Mouse (Mus musculus): ENCODE results near the gene Pdk1.
"Not testable (repeated sequence)": the region's sequence is repeated elsewhere in the genome, so short reads cannot be mapped to it uniquely, and the experiment has no call there.

The Pdk1 gene

GRCm38 (mm10) chr2:71898335-71898856 lies 25.4 kb downstream of the Pdk1 start:
- Histone ChIP-seq H3K4me1 (replicated peaks; ENCODE audit: low read depth, low read length) (peaks cover 49% of the 10 kb centered on the region), H3K9me3 (ENCODE audit: low read length) (no peaks in the 10 kb centered on the region), H3K4me3 (replicated peaks; ENCODE audit: low read length) (no peak overlapping the region), H3K27me3 (ENCODE audit: insufficient read depth, low read length) (no peaks in the 10 kb centered on the region), H3K36me3 (ENCODE audit: insufficient read depth, low read length) (peaks cover 86% of the 10 kb centered on the region)
- TF ChIP-seq CTCF (conservative IDR thresholded peaks at IDR 0.05; ENCODE audit: low read length) (peak; percentile 96), POU5F1 (IDR thresholded peaks at IDR 0.05; ENCODE audit: borderline replicate concordance, low read length) (no peak), NANOG (IDR thresholded peaks at IDR 0.05; ENCODE audit: borderline replicate concordance, low read length) (peak; percentile 30; the same call in 1 of the 2 replicates)

GRCm38 (mm10) chr2:71899886-71900285 lies 26.9 kb downstream of the Pdk1 start:
- no peak overlapping the region for H3K4me3 ChIP-seq (replicated peaks; ENCODE audit: low read length)
- H3K4me1 ChIP-seq (replicated peaks; ENCODE audit: low read depth, low read length): peaks cover 55% of the 10 kb centered on the region
- H3K36me3 ChIP-seq (ENCODE audit: insufficient read depth, low read length): peaks cover 76% of the 10 kb centered on the region
- TF ChIP-seq NANOG (IDR thresholded peaks at IDR 0.05; ENCODE audit: borderline replicate concordance, low read length) (no peak), CTCF (conservative IDR thresholded peaks at IDR 0.05; ENCODE audit: low read length) (no peak), POU5F1 (IDR thresholded peaks at IDR 0.05; ENCODE audit: borderline replicate concordance, low read length) (no peak)
- no peaks in the 10 kb centered on the region for H3K27me3 ChIP-seq (ENCODE audit: insufficient read depth, low read length)
- H3K9me3 ChIP-seq (ENCODE audit: low read length): no peaks in the 10 kb centered on the region

GRCm38 (mm10) chr2:71905154-71905553 lies 32.1 kb downstream of the Pdk1 start:
- Histone ChIP-seq H3K27me3 (ENCODE audit: insufficient read depth, low read length) (no peaks in the 10 kb centered on the region), H3K4me1 (replicated peaks; ENCODE audit: low read depth, low read length) (peaks cover 54% of the 10 kb centered on the region), H3K36me3 (ENCODE audit: insufficient read depth, low read length) (peaks cover 28% of the 10 kb centered on the region), H3K9me3 (ENCODE audit: low read length) (peaks cover 9% of the 10 kb centered on the region), H3K4me3 (replicated peaks; ENCODE audit: low read length) (no peak overlapping the region)
- no peak for TF ChIP-seq POU5F1 (IDR thresholded peaks at IDR 0.05; ENCODE audit: borderline replicate concordance, low read length)
- no peak for TF ChIP-seq NANOG (IDR thresholded peaks at IDR 0.05; ENCODE audit: borderline replicate concordance, low read length)
- TF ChIP-seq CTCF (conservative IDR thresholded peaks at IDR 0.05; ENCODE audit: low read length): no peak

GRCm38 (mm10) chr2:71906356-71906755 lies 33.3 kb downstream of the Pdk1 start:
- H3K4me3 ChIP-seq (replicated peaks; ENCODE audit: low read length); H3K27me3 ChIP-seq (ENCODE audit: insufficient read depth, low read length); H3K9me3 ChIP-seq (ENCODE audit: low read length): not testable (repeated sequence)
- Histone ChIP-seq H3K4me1 (replicated peaks; ENCODE audit: low read depth, low read length) (peaks cover 47% of the 10 kb centered on the region), H3K36me3 (ENCODE audit: insufficient read depth, low read length) (peaks cover 16% of the 10 kb centered on the region)

GRCm38 (mm10) chr2:71913911-71914310 lies 40.9 kb downstream of the Pdk1 start:
- TF ChIP-seq CTCF (conservative IDR thresholded peaks at IDR 0.05; ENCODE audit: low read length) (no peak), NANOG (IDR thresholded peaks at IDR 0.05; ENCODE audit: borderline replicate concordance, low read length) (no peak), POU5F1 (IDR thresholded peaks at IDR 0.05; ENCODE audit: borderline replicate concordance, low read length) (no peak)
- Histone ChIP-seq H3K4me1 (replicated peaks; ENCODE audit: low read depth, low read length) (peaks cover 38% of the 10 kb centered on the region), H3K27me3 (ENCODE audit: insufficient read depth, low read length) (peaks cover 13% of the 10 kb centered on the region; the same call in 1 of the 2 replicates), H3K9me3 (ENCODE audit: low read length) (no peaks in the 10 kb centered on the region), H3K36me3 (ENCODE audit: insufficient read depth, low read length) (no peaks in the 10 kb centered on the region), H3K4me3 (replicated peaks; ENCODE audit: low read length) (peak overlapping the region; percentile 59)

GRCm38 (mm10) chr2:71919227-71919647 lies 46.2 kb downstream of the Pdk1 start:
- 0 out of 2 replicates have a peak, but pooled peaks cover 4% of the 10 kb centered on the region for H3K27me3 ChIP-seq (ENCODE audit: insufficient read depth, low read length)
- H3K36me3 ChIP-seq (ENCODE audit: insufficient read depth, low read length): no peaks in the 10 kb centered on the region
- no peak overlapping the region for H3K4me3 ChIP-seq (replicated peaks; ENCODE audit: low read length)
- peaks cover 10% of the 10 kb centered on the region; the same call in 1 of the 2 replicates for H3K9me3 ChIP-seq (ENCODE audit: low read length)
- H3K4me1 ChIP-seq (replicated peaks; ENCODE audit: low read depth, low read length): peaks cover 19% of the 10 kb centered on the region
- TF ChIP-seq NANOG (IDR thresholded peaks at IDR 0.05; ENCODE audit: borderline replicate concordance, low read length): no peak
- TF ChIP-seq CTCF (conservative IDR thresholded peaks at IDR 0.05; ENCODE audit: low read length): no peak
- TF ChIP-seq POU5F1 (IDR thresholded peaks at IDR 0.05; ENCODE audit: borderline replicate concordance, low read length): no peak

GRCm38 (mm10) chr2:71924931-71925330 lies 51.9 kb downstream of the Pdk1 start:
- not testable (repeated sequence) for H3K36me3 ChIP-seq (ENCODE audit: insufficient read depth, low read length); H3K27me3 ChIP-seq (ENCODE audit: insufficient read depth, low read length); H3K4me3 ChIP-seq (replicated peaks; ENCODE audit: low read length); H3K4me1 ChIP-seq (replicated peaks; ENCODE audit: low read depth, low read length)
- peaks cover 20% of the 10 kb centered on the region; the same call in 1 of the 2 replicates for H3K9me3 ChIP-seq (ENCODE audit: low read length)

- H3K36me3 ChIP-seq (ENCODE audit: insufficient read depth, low read length): no peaks in the 10 kb centered on the region
- H3K27me3 ChIP-seq (ENCODE audit: insufficient read depth, low read length): 0 out of 2 replicates have a peak, but pooled peaks cover 6% of the 10 kb centered on the region
- no peak overlapping the region for H3K4me3 ChIP-seq (replicated peaks; ENCODE audit: low read length)
- no peak for TF ChIP-seq POU5F1 (IDR thresholded peaks at IDR 0.05; ENCODE audit: borderline replicate concordance, low read length)
- TF ChIP-seq CTCF (conservative IDR thresholded peaks at IDR 0.05; ENCODE audit: low read length): no peak
- TF ChIP-seq NANOG (IDR thresholded peaks at IDR 0.05; ENCODE audit: borderline replicate concordance, low read length): no peak
- H3K4me1 ChIP-seq (replicated peaks; ENCODE audit: low read depth, low read length): no peaks in the 10 kb centered on the region
- H3K9me3 ChIP-seq (ENCODE audit: low read length): peaks cover 30% of the 10 kb centered on the region
Observed at GRCm38 (mm10) chr2:71934046-71934445, 61.0 kb downstream of the Pdk1 start.

GRCm38 (mm10) chr2:71936711-71937110 lies 63.7 kb downstream of the Pdk1 start:
- no peaks in the 10 kb centered on the region for H3K4me1 ChIP-seq (replicated peaks; ENCODE audit: low read depth, low read length)
- TF ChIP-seq NANOG (IDR thresholded peaks at IDR 0.05; ENCODE audit: borderline replicate concordance, low read length): no peak
- TF ChIP-seq CTCF (conservative IDR thresholded peaks at IDR 0.05; ENCODE audit: low read length): no peak
- no peak for TF ChIP-seq POU5F1 (IDR thresholded peaks at IDR 0.05; ENCODE audit: borderline replicate concordance, low read length)
- no peaks in the 10 kb centered on the region; the same call in 1 of the 2 replicates for H3K36me3 ChIP-seq (ENCODE audit: insufficient read depth, low read length)
- H3K27me3 ChIP-seq (ENCODE audit: insufficient read depth, low read length): 0 out of 2 replicates have a peak, but pooled peaks cover 6% of the 10 kb centered on the region
- H3K9me3 ChIP-seq (ENCODE audit: low read length): peaks cover 54% of the 10 kb centered on the region
- H3K4me3 ChIP-seq (replicated peaks; ENCODE audit: low read length): no peak overlapping the region

Measured in E14TG2a.4 (cell line).